Mouse (Mus musculus) embryonic facial prominence, embryonic 10.5 days (tissue): ENCODE measurements at regions not wholly inside any gene's neighbourhood (a gene's known extent, or its start where the extent isn't known, plus 50 kb on each side); places are given as distances from the start of the nearest gene placed in this dataset.

Source experiments
- DNase-seq: peaks from one replicate; pipeline ENCODE4 v3.0.0-alpha.2; 2017; ENCODE audit warnings: low spot score
- H3K27ac ChIP-seq: fragments of 300-500 bp; sonication (generic); replicated peaks from 2 replicates; pipeline ENCODE4 v1.5.1; 2016; ENCODE audit warnings: mild to moderate bottlenecking
- H3K27me3 ChIP-seq: fragments of 300-500 bp; sonication (generic); replicated peaks from 2 replicates; pipeline ENCODE4 v1.6.1; 2016; ENCODE audit warnings: low read depth, mild to moderate bottlenecking; ENCODE audit not compliant: poor library complexity, severe bottlenecking
- H3K36me3 ChIP-seq: fragments of 300-500 bp; sonication (generic); replicated peaks from 2 replicates; pipeline ENCODE4 v1.6.1; 2016; ENCODE audit warnings: mild to moderate bottlenecking, moderate library complexity
- H3K4me1 ChIP-seq: fragments of 300-500 bp; sonication (generic); 2 replicates; pipeline ENCODE4 v1.6.1; 2016
- H3K4me3 ChIP-seq: fragments of 300-500 bp; sonication (generic); 2 replicates; pipeline ENCODE4 v1.5.1; 2016; ENCODE audit warnings: mild to moderate bottlenecking, moderate library complexity
- H3K9me3 ChIP-seq: fragments of 300-500 bp; sonication (generic); 2 replicates; pipeline ENCODE4 v1.6.1; 2016; ENCODE audit warnings: mild to moderate bottlenecking
- WGBS: fragments of 180-500 bp; shearing (Covaris S2); methylation state at CpG from one replicate; pipeline ENCODE4 v1.1.7; 2016; 5-methylcytosine and 5-hydroxymethylcytosine counted together

- DNase-seq, result no peak
- Histone ChIP-seq H3K4me3 (no peak overlapping the region), H3K27ac (no peak overlapping the region), H3K9me3 (no peaks in the 10 kb centered on the region), H3K36me3 (no peaks in the 10 kb centered on the region), H3K27me3 (no peaks in the 10 kb centered on the region), H3K4me1 (no peaks in the 10 kb centered on the region)
- 82% methylated on average over 4 of the region's 4 CpGs for WGBS
Observed at GRCm38 (mm10) chr1:169066795-169067194, 464.5 kb downstream of the Nuf2 start.

- H3K27me3 ChIP-seq, result no peaks in the 10 kb centered on the region
- no peak for DNase-seq
- H3K36me3 ChIP-seq, result no peaks in the 10 kb centered on the region
- no peak overlapping the region for H3K27ac ChIP-seq
- H3K4me3 ChIP-seq, result no peak overlapping the region
- WGBS, result 90% methylated on average over 6 of the region's 6 CpGs
- no peaks in the 10 kb centered on the region for H3K4me1 ChIP-seq
- no peaks in the 10 kb centered on the region for H3K9me3 ChIP-seq
Observed at GRCm38 (mm10) chr1:169060627-169061026, 470.6 kb downstream of the Nuf2 start.

GRCm38 (mm10) chr1:169060145-169060544 lies 471.1 kb downstream of the Nuf2 start:
- DNase-seq, result no peak
- no peaks in the 10 kb centered on the region for H3K27me3 ChIP-seq
- H3K4me1 ChIP-seq, result no peaks in the 10 kb centered on the region
- H3K36me3 ChIP-seq, result no peaks in the 10 kb centered on the region
- WGBS, result 81% methylated on average over 5 of the region's 5 CpGs
- H3K4me3 ChIP-seq, result no peak overlapping the region
- no peaks in the 10 kb centered on the region for H3K9me3 ChIP-seq
- H3K27ac ChIP-seq, result no peak overlapping the region

- Histone ChIP-seq H3K4me1 (peaks cover 11% of the 10 kb centered on the region), H3K27me3 (no peaks in the 10 kb centered on the region; the same call in 1 of the 2 replicates), H3K9me3 (no peaks in the 10 kb centered on the region), H3K27ac (no peak overlapping the region), H3K36me3 (no peaks in the 10 kb centered on the region), H3K4me3 (no peak overlapping the region)
- 80% methylated on average over 8 of the region's 8 CpGs for WGBS
- no peak for DNase-seq
Observed at GRCm38 (mm10) chr1:169051863-169052257, 479.4 kb downstream of the Nuf2 start.

- no peaks in the 10 kb centered on the region for H3K36me3 ChIP-seq
- DNase-seq, result peak; percentile 17
- H3K27me3 ChIP-seq, result no peaks in the 10 kb centered on the region; the same call in 1 of the 2 replicates
- WGBS, result 46% methylated on average over 11 of the region's 11 CpGs
- H3K27ac ChIP-seq, result no peak overlapping the region
- H3K9me3 ChIP-seq, result no peaks in the 10 kb centered on the region
- no peak overlapping the region for H3K4me3 ChIP-seq
- H3K4me1 ChIP-seq, result peaks cover 11% of the 10 kb centered on the region
Observed at GRCm38 (mm10) chr1:169051085-169051862, 480.0 kb downstream of the Nuf2 start.

GRCm38 (mm10) chr1:169049846-169050245 lies 481.4 kb downstream of the Nuf2 start:
- 92% methylated on average over 2 of the region's 2 CpGs for WGBS
- no peaks in the 10 kb centered on the region for H3K36me3 ChIP-seq
- no peak for DNase-seq
- H3K4me3 ChIP-seq, result no peak overlapping the region
- H3K4me1 ChIP-seq, result peaks cover 11% of the 10 kb centered on the region
- no peaks in the 10 kb centered on the region for H3K9me3 ChIP-seq
- no peaks in the 10 kb centered on the region; the same call in 1 of the 2 replicates for H3K27me3 ChIP-seq
- no peak overlapping the region for H3K27ac ChIP-seq

- Histone ChIP-seq H3K4me1 (peaks cover 10% of the 10 kb centered on the region), H3K36me3 (no peaks in the 10 kb centered on the region), H3K9me3 (no peaks in the 10 kb centered on the region), H3K27me3 (no peaks in the 10 kb centered on the region; the same call in 1 of the 2 replicates), H3K27ac (no peak overlapping the region), H3K4me3 (no peak overlapping the region)
- WGBS, result 84% methylated on average over 4 of the region's 4 CpGs
- DNase-seq, result no peak
Observed at GRCm38 (mm10) chr1:169046791-169047525, 484.3 kb downstream of the Nuf2 start.

- Histone ChIP-seq H3K27me3 (no peaks in the 10 kb centered on the region), H3K4me3 (no peak overlapping the region), H3K36me3 (no peaks in the 10 kb centered on the region), H3K4me1 (no peaks in the 10 kb centered on the region), H3K9me3 (no peaks in the 10 kb centered on the region), H3K27ac (no peak overlapping the region)
- no peak for DNase-seq
- 78% methylated on average over 1 of the region's 1 CpGs for WGBS
Observed at GRCm38 (mm10) chr1:169033517-169033916, 497.7 kb downstream of the Nuf2 start.

- H3K9me3 ChIP-seq, result no peaks in the 10 kb centered on the region
- 0 out of 2 replicates have a peak, but pooled peaks cover 2% of the 10 kb centered on the region for H3K4me1 ChIP-seq
- 56% methylated on average over 8 of the region's 8 CpGs for WGBS
- H3K36me3 ChIP-seq, result no peaks in the 10 kb centered on the region
- H3K27me3 ChIP-seq, result no peaks in the 10 kb centered on the region
- no peak overlapping the region for H3K27ac ChIP-seq
- H3K4me3 ChIP-seq, result no peak overlapping the region
- DNase-seq, result no peak
Observed at GRCm38 (mm10) chr1:169031849-169032542, 499.3 kb downstream of the Nuf2 start.

GRCm38 (mm10) chr1:169027706-169028105 lies 503.6 kb downstream of the Nuf2 start:
- H3K4me3 ChIP-seq, result no peak overlapping the region
- H3K36me3 ChIP-seq, result no peaks in the 10 kb centered on the region
- H3K27me3 ChIP-seq, result no peaks in the 10 kb centered on the region
- 0 out of 2 replicates have a peak, but pooled peaks cover 2% of the 10 kb centered on the region for H3K4me1 ChIP-seq
- 62% methylated on average over 6 of the region's 6 CpGs for WGBS
- no peaks in the 10 kb centered on the region for H3K9me3 ChIP-seq
- DNase-seq, result peak; percentile 19
- no peak overlapping the region for H3K27ac ChIP-seq

GRCm38 (mm10) chr1:169027241-169027640 lies 504.0 kb downstream of the Nuf2 start:
- H3K9me3 ChIP-seq, result no peaks in the 10 kb centered on the region
- no peaks in the 10 kb centered on the region for H3K27me3 ChIP-seq
- H3K27ac ChIP-seq, result no peak overlapping the region
- no peaks in the 10 kb centered on the region for H3K36me3 ChIP-seq
- H3K4me3 ChIP-seq, result no peak overlapping the region
- 0 out of 2 replicates have a peak, but pooled peaks cover 2% of the 10 kb centered on the region for H3K4me1 ChIP-seq
- no peak for DNase-seq
- WGBS, result 95% methylated on average over 3 of the region's 3 CpGs

- Histone ChIP-seq H3K27me3 (no peaks in the 10 kb centered on the region), H3K4me3 (no peak overlapping the region), H3K36me3 (no peaks in the 10 kb centered on the region), H3K9me3 (no peaks in the 10 kb centered on the region), H3K4me1 (0 out of 2 replicates have a peak, but pooled peaks cover 2% of the 10 kb centered on the region), H3K27ac (no peak overlapping the region)
- 87% methylated on average over 4 of the region's 4 CpGs for WGBS
- no peak for DNase-seq
Observed at GRCm38 (mm10) chr1:169024531-169024930, 506.7 kb downstream of the Nuf2 start.
